Mouse (Mus musculus): ENCODE measurements around the gene Pacsin1. TPM values are rescaled to one million over a fixed set of nuclear protein-coding genes. Genes with fewer than 3 reads are reported as not detected.

The Pacsin1 gene
- polyA plus RNA-seq, 1 experiment = 24.0 TPM

DNA sequence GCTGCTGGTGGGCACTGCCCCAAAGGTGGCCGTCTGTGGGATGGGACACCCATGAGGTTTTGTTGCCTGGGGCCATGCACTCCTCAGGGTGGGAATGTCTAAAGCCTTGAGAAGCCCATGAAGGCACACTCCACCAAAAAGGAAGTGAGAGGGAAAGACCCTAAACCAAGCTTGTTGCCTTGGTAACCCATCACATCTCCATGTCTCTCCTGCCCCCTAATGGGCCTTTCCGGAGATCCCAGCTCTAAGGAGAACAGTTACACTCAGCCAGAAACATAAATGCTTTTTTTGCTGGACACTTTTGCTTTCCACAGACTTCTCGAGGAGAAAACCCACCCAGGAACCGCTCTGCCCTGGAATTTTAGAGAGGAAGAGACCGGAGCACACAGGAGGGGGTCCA, 62.9 kb downstream of the Pacsin1 start:
- Histone ChIP-seq H3K36me3 (ENCODE audit: control insufficient read depth, insufficient read depth, low read length) (no peaks in the 10 kb centered on the region), H3K4me1 (replicated peaks; ENCODE audit: control insufficient read depth, insufficient read depth, low read length) (no peaks in the 10 kb centered on the region; the same call in 1 of the 2 replicates), H3K27ac (ENCODE audit: control insufficient read depth, insufficient read depth, low read length) (no peak overlapping the region), H3K4me3 (ENCODE audit: control insufficient read depth, insufficient read depth, low read length) (no peak overlapping the region), H3K27me3 (ENCODE audit: control insufficient read depth, insufficient read depth, low read length) (no peaks in the 10 kb centered on the region)
- WGBS = 68% methylated on average over 5 of the region's 5 CpGs
- TF ChIP-seq POLR2A (IDR thresholded peaks at IDR 0.05; ENCODE audit: control insufficient read depth, extremely low read depth, insufficient read depth, low read length, poor library complexity) = no peak
- TF ChIP-seq CTCF (IDR thresholded peaks at IDR 0.05; ENCODE audit: borderline replicate concordance, control insufficient read depth, extremely low read depth, insufficient read depth, low read length, poor library complexity) = no peak
- DNase-seq = no peak

DNA sequence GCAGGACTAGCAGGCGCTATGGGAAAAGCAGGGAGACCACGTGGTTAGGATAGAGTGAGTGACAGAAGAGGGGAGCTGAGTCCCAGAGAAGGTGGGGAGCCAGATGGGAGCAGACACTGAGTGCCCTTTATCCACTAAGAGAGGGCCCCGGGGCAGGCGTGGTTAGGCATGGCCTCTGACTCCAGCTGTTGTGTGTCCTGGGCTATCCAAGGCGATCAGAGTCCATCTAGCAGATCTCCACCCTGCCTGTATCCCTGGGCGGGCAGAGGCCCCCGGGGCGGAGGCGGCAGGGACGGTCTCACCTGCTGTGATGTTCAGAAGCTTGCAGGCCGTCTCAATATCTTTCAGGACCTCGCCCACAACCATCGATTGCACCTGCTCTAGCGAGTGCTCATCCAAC, 64.4 kb downstream of the Pacsin1 start:
- DNase-seq = no peak
- no peaks in the 10 kb centered on the region for H3K27me3 ChIP-seq (ENCODE audit: control insufficient read depth, insufficient read depth, low read length)

DNA sequence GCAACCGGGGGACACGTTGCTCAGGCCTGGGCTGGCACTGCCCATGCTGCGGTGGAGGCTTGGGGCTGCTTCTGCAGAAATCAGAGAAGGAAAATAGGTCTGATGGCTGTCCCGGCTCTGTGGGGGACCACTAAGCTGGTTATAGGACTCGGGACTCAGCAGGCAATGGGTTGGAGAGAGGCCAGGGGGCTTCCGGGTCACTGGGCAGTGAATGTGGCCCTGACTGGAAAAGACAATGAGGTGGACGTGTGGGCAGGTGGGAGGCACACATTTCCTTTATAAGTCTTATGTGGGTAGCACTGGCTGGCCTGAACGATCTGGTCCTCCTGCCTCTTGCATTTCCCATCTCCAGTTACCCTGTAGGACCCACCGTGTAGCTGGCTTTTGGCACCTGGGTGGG, 65.0 kb downstream of the Pacsin1 start:
- H3K4me1 ChIP-seq (replicated peaks; ENCODE audit: control insufficient read depth, insufficient read depth, low read length) = peaks cover 5% of the 10 kb centered on the region; the same call in 1 of the 2 replicates
- 88% methylated on average over 9 of the region's 9 CpGs for WGBS
- no peak overlapping the region for H3K4me3 ChIP-seq (ENCODE audit: control insufficient read depth, insufficient read depth, low read length)
- TF ChIP-seq CTCF (IDR thresholded peaks at IDR 0.05; ENCODE audit: borderline replicate concordance, control insufficient read depth, extremely low read depth, insufficient read depth, low read length, poor library complexity) (no peak), POLR2A (IDR thresholded peaks at IDR 0.05; ENCODE audit: control insufficient read depth, extremely low read depth, insufficient read depth, low read length, poor library complexity) (no peak)
- no peak overlapping the region for H3K27ac ChIP-seq (ENCODE audit: control insufficient read depth, insufficient read depth, low read length)
- no peak for DNase-seq
- H3K27me3 ChIP-seq (ENCODE audit: control insufficient read depth, insufficient read depth, low read length) = no peaks in the 10 kb centered on the region
- no peaks in the 10 kb centered on the region for H3K36me3 ChIP-seq (ENCODE audit: control insufficient read depth, insufficient read depth, low read length)

More for the DNA sequence above, 64.4 kb downstream of the Pacsin1 start:
- H3K4me3 ChIP-seq (ENCODE audit: control insufficient read depth, insufficient read depth, low read length) = no peak overlapping the region
- 87% methylated on average over 14 of the region's 14 CpGs for WGBS
- H3K36me3 ChIP-seq (ENCODE audit: control insufficient read depth, insufficient read depth, low read length) = no peaks in the 10 kb centered on the region
- TF ChIP-seq POLR2A (IDR thresholded peaks at IDR 0.05; ENCODE audit: control insufficient read depth, extremely low read depth, insufficient read depth, low read length, poor library complexity) = no peak
- no peak for TF ChIP-seq CTCF (IDR thresholded peaks at IDR 0.05; ENCODE audit: borderline replicate concordance, control insufficient read depth, extremely low read depth, insufficient read depth, low read length, poor library complexity)
- H3K27ac ChIP-seq (ENCODE audit: control insufficient read depth, insufficient read depth, low read length) = no peak overlapping the region
- no peaks in the 10 kb centered on the region; the same call in 1 of the 2 replicates for H3K4me1 ChIP-seq (replicated peaks; ENCODE audit: control insufficient read depth, insufficient read depth, low read length)

DNA sequence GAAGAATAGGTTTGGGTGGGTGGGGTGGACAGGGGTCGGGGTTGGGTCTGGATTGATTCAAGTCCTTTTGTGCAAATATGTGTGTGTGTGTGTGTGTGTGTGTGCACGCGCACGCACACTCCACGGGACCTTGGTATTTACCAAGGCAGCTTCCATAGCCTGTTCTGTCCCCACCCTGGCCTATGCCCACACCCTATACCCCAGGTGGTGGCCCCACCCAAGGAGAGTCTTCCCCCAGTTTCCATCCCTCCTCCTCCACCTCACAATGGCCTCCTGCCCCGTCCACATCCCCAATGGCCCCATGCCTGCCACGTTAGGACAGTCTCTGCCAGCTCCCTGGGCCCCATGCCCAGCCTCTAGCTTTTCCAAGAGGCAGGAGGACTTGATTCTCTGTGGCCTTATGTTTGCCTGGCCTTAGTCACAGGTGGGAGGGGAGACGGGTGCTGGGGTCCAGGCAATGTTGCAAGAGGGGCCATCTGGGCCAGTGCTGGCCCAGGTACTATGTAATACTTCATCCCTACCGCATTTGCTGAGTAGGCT, 65.9 kb downstream of the Pacsin1 start:
- no peak for DNase-seq
- peaks cover 6% of the 10 kb centered on the region; the same call in 1 of the 2 replicates for H3K4me1 ChIP-seq (replicated peaks; ENCODE audit: control insufficient read depth, insufficient read depth, low read length)
- WGBS = 91% methylated on average over 9 of the region's 9 CpGs
- no peak overlapping the region for H3K27ac ChIP-seq (ENCODE audit: control insufficient read depth, insufficient read depth, low read length)
- no peaks in the 10 kb centered on the region for H3K36me3 ChIP-seq (ENCODE audit: control insufficient read depth, insufficient read depth, low read length)
- no peaks in the 10 kb centered on the region for H3K27me3 ChIP-seq (ENCODE audit: control insufficient read depth, insufficient read depth, low read length)
- no peak overlapping the region for H3K4me3 ChIP-seq (ENCODE audit: control insufficient read depth, insufficient read depth, low read length)
- TF ChIP-seq POLR2A (IDR thresholded peaks at IDR 0.05; ENCODE audit: control insufficient read depth, extremely low read depth, insufficient read depth, low read length, poor library complexity) (no peak), CTCF (IDR thresholded peaks at IDR 0.05; ENCODE audit: borderline replicate concordance, control insufficient read depth, extremely low read depth, insufficient read depth, low read length, poor library complexity) (no peak)

DNA sequence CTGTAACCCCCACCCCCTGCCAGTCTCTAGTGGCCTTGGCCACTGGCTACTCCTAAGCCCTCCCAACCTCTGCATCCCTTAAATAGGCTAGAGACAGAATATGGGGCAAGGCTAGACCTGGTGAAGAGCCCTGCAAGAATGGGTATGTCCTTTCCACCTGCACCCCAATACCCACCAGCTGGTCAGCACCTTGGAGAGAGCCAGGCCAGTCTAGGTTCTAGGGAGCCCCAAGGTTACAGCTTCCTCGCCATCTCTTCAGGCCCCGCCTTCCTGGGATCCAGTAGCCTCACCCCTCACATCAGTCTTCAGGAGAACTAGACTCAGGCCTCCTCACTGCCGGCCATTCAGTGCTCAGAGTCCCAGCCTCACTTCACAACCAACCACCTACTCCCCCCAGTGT, 69.0 kb downstream of the Pacsin1 start:
- TF ChIP-seq POLR2A (IDR thresholded peaks at IDR 0.05; ENCODE audit: control insufficient read depth, extremely low read depth, insufficient read depth, low read length, poor library complexity) (no peak), CTCF (IDR thresholded peaks at IDR 0.05; ENCODE audit: borderline replicate concordance, control insufficient read depth, extremely low read depth, insufficient read depth, low read length, poor library complexity) (no peak)
- no peak for DNase-seq
- 22% methylated on average over 3 of the region's 3 CpGs for WGBS
- no peaks in the 10 kb centered on the region for H3K36me3 ChIP-seq (ENCODE audit: control insufficient read depth, insufficient read depth, low read length)
- H3K4me3 ChIP-seq (ENCODE audit: control insufficient read depth, insufficient read depth, low read length) = no peak overlapping the region
- H3K27me3 ChIP-seq (ENCODE audit: control insufficient read depth, insufficient read depth, low read length) = no peaks in the 10 kb centered on the region
- H3K4me1 ChIP-seq (replicated peaks; ENCODE audit: control insufficient read depth, insufficient read depth, low read length) = peaks cover 6% of the 10 kb centered on the region; the same call in 1 of the 2 replicates
- H3K27ac ChIP-seq (ENCODE audit: control insufficient read depth, insufficient read depth, low read length) = no peak overlapping the region

DNA sequence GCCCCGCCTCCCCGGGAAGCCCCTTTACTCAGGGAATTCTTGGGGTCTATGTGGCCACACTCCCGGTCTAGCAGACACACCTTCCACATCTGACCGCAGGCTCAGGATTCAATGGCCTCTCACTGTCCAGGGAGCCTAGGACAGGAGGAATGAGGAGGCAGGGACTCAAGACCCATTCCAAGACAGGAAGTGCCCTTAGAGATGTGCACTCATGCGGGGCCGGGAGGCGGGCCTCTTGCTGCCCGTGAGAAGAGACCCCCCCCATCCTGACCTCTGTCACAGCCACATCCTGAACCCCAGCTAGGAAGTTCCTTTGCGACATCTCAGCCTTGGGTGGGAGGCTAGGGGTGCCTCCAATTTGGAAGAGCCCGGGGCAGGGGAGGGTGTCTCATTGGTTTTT, 69.7 kb downstream of the Pacsin1 start:
- no peaks in the 10 kb centered on the region for H3K27me3 ChIP-seq (ENCODE audit: control insufficient read depth, insufficient read depth, low read length)
- no peak overlapping the region for H3K4me3 ChIP-seq (ENCODE audit: control insufficient read depth, insufficient read depth, low read length)
- TF ChIP-seq POLR2A (IDR thresholded peaks at IDR 0.05; ENCODE audit: control insufficient read depth, extremely low read depth, insufficient read depth, low read length, poor library complexity) (no peak), CTCF (IDR thresholded peaks at IDR 0.05; ENCODE audit: borderline replicate concordance, control insufficient read depth, extremely low read depth, insufficient read depth, low read length, poor library complexity) (no peak)
- no peaks in the 10 kb centered on the region for H3K36me3 ChIP-seq (ENCODE audit: control insufficient read depth, insufficient read depth, low read length)
- H3K4me1 ChIP-seq (replicated peaks; ENCODE audit: control insufficient read depth, insufficient read depth, low read length) = peaks cover 6% of the 10 kb centered on the region; the same call in 1 of the 2 replicates
- DNase-seq = no peak
- no peak overlapping the region for H3K27ac ChIP-seq (ENCODE audit: control insufficient read depth, insufficient read depth, low read length)
- 31% methylated on average over 10 of the region's 10 CpGs for WGBS

DNA sequence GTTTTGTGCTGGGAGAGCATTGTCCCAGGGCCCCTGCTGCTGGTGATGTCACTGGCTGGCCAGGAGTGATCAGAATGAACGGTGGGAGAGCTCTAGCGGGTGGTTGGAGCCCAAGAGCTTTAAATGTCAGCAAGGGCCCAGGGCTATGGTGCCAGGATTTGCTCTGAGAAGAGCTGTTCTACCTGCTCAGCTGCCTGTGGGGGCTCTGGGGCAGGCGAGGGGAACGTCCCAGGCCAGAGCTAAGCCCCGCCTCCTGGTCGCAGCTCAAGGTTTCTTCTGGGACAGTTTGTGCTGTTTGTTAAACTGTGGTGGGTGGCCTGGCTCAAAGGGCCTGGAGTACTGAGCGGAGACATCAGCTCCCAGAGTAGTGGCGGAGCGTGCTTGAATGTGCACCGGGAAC, 70.1 kb downstream of the Pacsin1 start:
- Histone ChIP-seq H3K27ac (ENCODE audit: control insufficient read depth, insufficient read depth, low read length) (no peak overlapping the region), H3K27me3 (ENCODE audit: control insufficient read depth, insufficient read depth, low read length) (no peaks in the 10 kb centered on the region), H3K4me3 (ENCODE audit: control insufficient read depth, insufficient read depth, low read length) (no peak overlapping the region), H3K36me3 (ENCODE audit: control insufficient read depth, insufficient read depth, low read length) (no peaks in the 10 kb centered on the region), H3K4me1 (replicated peaks; ENCODE audit: control insufficient read depth, insufficient read depth, low read length) (peaks cover 6% of the 10 kb centered on the region; the same call in 1 of the 2 replicates)
- 42% methylated on average over 10 of the region's 10 CpGs for WGBS
- no peak for DNase-seq
- TF ChIP-seq POLR2A (IDR thresholded peaks at IDR 0.05; ENCODE audit: control insufficient read depth, extremely low read depth, insufficient read depth, low read length, poor library complexity) (no peak), CTCF (IDR thresholded peaks at IDR 0.05; ENCODE audit: borderline replicate concordance, control insufficient read depth, extremely low read depth, insufficient read depth, low read length, poor library complexity) (no peak)

Measured in thymus, adult 2 months (tissue).